Mouse (Mus musculus) cerebellum, adult 2 months (tissue): ENCODE data around the gene Tox2.

Source experiments
- CTCF ChIP-seq: fragments of 200-500 bp; IDR thresholded peaks from 2 replicates; pipeline ENCODE4 v1.5.1; 2011; ENCODE audit warnings: low read depth, mild to moderate bottlenecking, control low read depth, low read length, moderate library complexity, borderline replicate concordance; ENCODE audit not compliant: insufficient read depth
- POLR2A ChIP-seq: fragments of 200-500 bp; IDR thresholded peaks from 2 replicates; pipeline ENCODE4 v1.6.1; 2011; ENCODE audit warnings: low read length, control low read depth, borderline replicate concordance; ENCODE audit not compliant: insufficient read depth

GRCm38 (mm10) chr2:163205262-163205647 lies 2.3 kb downstream of the Tox2 start:
- no peak for TF ChIP-seq CTCF
- no peak for TF ChIP-seq POLR2A
